Mouse (Mus musculus) liver, embryonic 11.5 days (tissue): ENCODE data around the gene Plk5. TPM values are rescaled to one million over a fixed set of nuclear protein-coding genes. Genes with fewer than 3 reads are reported as not detected.

Experiments
- ATAC-seq: fragments of 200-750 bp; cut with Nextera tagmentation; replicated peaks from 2 replicates; pipeline ENCODE4 v1.8.0; 2017; ENCODE audit warnings: moderate number of reproducible peaks, mild to moderate bottlenecking, moderate TSS enrichment, moderate library complexity; ENCODE audit not compliant: low FRiP score
- DNase-seq: peaks from one replicate; pipeline ENCODE4 v3.0.0-alpha.2; 2017; ENCODE audit warnings: low spot score
- H3K27ac ChIP-seq: fragments of 300-500 bp; sonication (generic); 2 replicates; pipeline ENCODE4 v1.5.1; 2014; ENCODE audit warnings: mild to moderate bottlenecking, low read depth, low read length, control low read depth
- H3K27me3 ChIP-seq: fragments of 300-500 bp; sonication (generic); replicated peaks from 2 replicates; pipeline ENCODE4 v1.6.1; 2014; ENCODE audit warnings: low read length, mixed read lengths; ENCODE audit not compliant: control insufficient read depth, insufficient read depth
- H3K36me3 ChIP-seq: fragments of 300-500 bp; sonication (generic); 2 replicates; pipeline ENCODE4 v1.6.1; 2014; ENCODE audit warnings: mild to moderate bottlenecking, low read length, moderate library complexity, mixed read lengths; ENCODE audit not compliant: control insufficient read depth, insufficient read depth
- H3K4me1 ChIP-seq: fragments of 300-500 bp; sonication (generic); replicated peaks from 2 replicates; pipeline ENCODE4 v1.6.1; 2014; ENCODE audit warnings: low read length, mixed read lengths; ENCODE audit not compliant: control insufficient read depth, insufficient read depth
- H3K4me2 ChIP-seq: fragments of 300-500 bp; sonication (generic); 2 replicates; pipeline ENCODE4 v1.6.1; 2014; ENCODE audit warnings: mild to moderate bottlenecking, control low read depth, moderate library complexity
- H3K4me3 ChIP-seq: fragments of 300-500 bp; sonication (generic); 2 replicates; pipeline ENCODE4 v1.5.1; 2014; ENCODE audit warnings: low read depth, low read length, control low read depth
- H3K9ac ChIP-seq: fragments of 300-500 bp; sonication (generic); 2 replicates; pipeline ENCODE4 v1.6.1; 2014; ENCODE audit warnings: low read depth, low read length, control low read depth
- H3K9me3 ChIP-seq: fragments of 300-500 bp; sonication (generic); 2 replicates; pipeline ENCODE4 v1.6.1; 2016; ENCODE audit warnings: low read length, inconsistent platforms, mixed read lengths; ENCODE audit not compliant: control insufficient read depth
- WGBS: fragments of 180-500 bp; shearing (Covaris S2); extraction: QIAGEN DNeasy Blood & Tissue Kit; methylation state at CpG from one replicate; pipeline ENCODE4 v1.1.7; 2014; 5-methylcytosine and 5-hydroxymethylcytosine counted together
- polyA plus RNA-seq: library from polyadenylated mRNA; unstranded; fragments of >200 nt; fragmentation: Nextera tagmentation; extraction: Ambion mirVana; gene quantifications from 2 replicates; pipeline ENCODE4 v1.2.1, GENCODE M21; 2014

The Plk5 gene
- polyA plus RNA-seq, 1 experiment from 2014 or later = 0.25 TPM

GRCm38 (mm10) chr10:80347514-80347967 is 8.7 kb upstream of the Plk5 start:
- peak overlapping the region; percentile 49 for H3K4me3 ChIP-seq
- peaks cover 48% of the 10 kb centered on the region for H3K4me1 ChIP-seq
- H3K9ac ChIP-seq = no peak overlapping the region; the same call in 1 of the 2 replicates
- peaks cover 84% of the 10 kb centered on the region for H3K27me3 ChIP-seq
- ATAC-seq (no peak), DNase-seq (no peak)
- no peaks in the 10 kb centered on the region for H3K36me3 ChIP-seq
- H3K4me2 ChIP-seq = peak overlapping the region; percentile 85
- no peak overlapping the region for H3K27ac ChIP-seq
- no peaks in the 10 kb centered on the region for H3K9me3 ChIP-seq
- 19% methylated on average over 17 of the region's 17 CpGs for WGBS

- H3K4me1 ChIP-seq = peaks cover 51% of the 10 kb centered on the region
Observed at GRCm38 (mm10) chr10:80348244-80348781, 7.9 kb upstream of the Plk5 start, which contains the start of gene Adamtsl5. Gene Adamtsl5 (minus strand): TSS chr10:80348412.

GRCm38 (mm10) chr10:80348981-80349380 is 7.3 kb upstream of the Plk5 start:
- Histone ChIP-seq H3K9ac (no peak overlapping the region), H3K27me3 (peaks cover 86% of the 10 kb centered on the region), H3K4me2 (peak overlapping the region; percentile 85), H3K9me3 (no peaks in the 10 kb centered on the region), H3K27ac (no peak overlapping the region), H3K36me3 (no peaks in the 10 kb centered on the region), H3K4me3 (no peak overlapping the region; the same call in 1 of the 2 replicates), H3K4me1 (peaks cover 45% of the 10 kb centered on the region)
- DNase-seq (no peak), ATAC-seq (no peak)
- WGBS = 21% methylated on average over 26 of the region's 26 CpGs

More at GRCm38 (mm10) chr10:80348244-80348781, 7.9 kb upstream of the Plk5 start, which contains the start of gene Adamtsl5:
- 1% methylated on average over 42 of the region's 42 CpGs for WGBS
- DNase-seq (peak; percentile 81), ATAC-seq (peak; percentile 48)
- no peak within 1 kb of the TSS for H3K27ac ChIP-seq
- H3K27me3 ChIP-seq = peaks cover 89% of the 10 kb centered on the region
- H3K9ac ChIP-seq = peak within 1 kb of the TSS; percentile 44; the same call in 1 of the 2 replicates
- peak within 1 kb of the TSS; percentile 85 for H3K4me2 ChIP-seq
- H3K4me3 ChIP-seq = peak within 1 kb of the TSS; percentile 49
- no peaks in the 10 kb centered on the region for H3K9me3 ChIP-seq
- no peaks in the 10 kb centered on the region for H3K36me3 ChIP-seq

GRCm38 (mm10) chr10:80350292-80350691 is 6.0 kb upstream of the Plk5 start:
- 2% methylated on average over 7 of the region's 7 CpGs for WGBS
- no peak overlapping the region for H3K4me3 ChIP-seq
- no peak overlapping the region; the same call in 1 of the 2 replicates for H3K4me2 ChIP-seq
- no peaks in the 10 kb centered on the region for H3K9me3 ChIP-seq
- H3K27me3 ChIP-seq = peaks cover 87% of the 10 kb centered on the region
- H3K27ac ChIP-seq = no peak overlapping the region
- H3K4me1 ChIP-seq = peaks cover 32% of the 10 kb centered on the region
- H3K36me3 ChIP-seq = no peaks in the 10 kb centered on the region
- H3K9ac ChIP-seq = no peak overlapping the region
- ATAC-seq (peak; percentile 80), DNase-seq (peak; percentile 87)

GRCm38 (mm10) chr10:80351896-80352295 is 4.4 kb upstream of the Plk5 start:
- H3K36me3 ChIP-seq = no peaks in the 10 kb centered on the region
- no peak overlapping the region for H3K9ac ChIP-seq
- H3K4me1 ChIP-seq = peaks cover 33% of the 10 kb centered on the region
- DNase-seq = no peak
- no peak overlapping the region for H3K27ac ChIP-seq
- WGBS = 25% methylated on average over 11 of the region's 11 CpGs
- no peaks in the 10 kb centered on the region for H3K9me3 ChIP-seq
- ATAC-seq = no peak
- no peak overlapping the region for H3K4me2 ChIP-seq
- no peak overlapping the region for H3K4me3 ChIP-seq
- peaks cover 95% of the 10 kb centered on the region for H3K27me3 ChIP-seq

- Histone ChIP-seq H3K27me3 (peaks cover 95% of the 10 kb centered on the region), H3K9ac (no peak overlapping the region), H3K4me3 (no peak overlapping the region), H3K36me3 (no peaks in the 10 kb centered on the region), H3K4me2 (no peak overlapping the region), H3K9me3 (no peaks in the 10 kb centered on the region), H3K4me1 (peaks cover 27% of the 10 kb centered on the region), H3K27ac (no peak overlapping the region)
- ATAC-seq (no peak), DNase-seq (no peak)
- WGBS = 44% methylated on average over 8 of the region's 8 CpGs
Observed at GRCm38 (mm10) chr10:80352727-80353126, 3.5 kb upstream of the Plk5 start.

GRCm38 (mm10) chr10:80355431-80355830 is 828 bp upstream of the Plk5 start:
- ATAC-seq = no peak
- H3K27ac ChIP-seq = no peak overlapping the region
- peaks cover 21% of the 10 kb centered on the region for H3K4me1 ChIP-seq
- H3K9me3 ChIP-seq = no peaks in the 10 kb centered on the region
- H3K9ac ChIP-seq = no peak overlapping the region
- WGBS = 13% methylated on average over 9 of the region's 9 CpGs
- no peak overlapping the region for H3K4me3 ChIP-seq
- no peak overlapping the region for H3K4me2 ChIP-seq
- no peak for DNase-seq
- peaks cover 96% of the 10 kb centered on the region for H3K27me3 ChIP-seq
- no peaks in the 10 kb centered on the region for H3K36me3 ChIP-seq

- H3K4me3 ChIP-seq = peak overlapping the region; percentile 30
- peaks cover 83% of the 10 kb centered on the region for H3K27me3 ChIP-seq
- 3% methylated on average over 34 of the region's 34 CpGs for WGBS
- DNase-seq = no peak
- H3K9me3 ChIP-seq = no peaks in the 10 kb centered on the region
- no peak overlapping the region for H3K9ac ChIP-seq
- H3K4me1 ChIP-seq = peaks cover 19% of the 10 kb centered on the region
- H3K27ac ChIP-seq = no peak overlapping the region
- H3K36me3 ChIP-seq = no peaks in the 10 kb centered on the region
- ATAC-seq = no peak
- peak overlapping the region; percentile 53 for H3K4me2 ChIP-seq
Observed at GRCm38 (mm10) chr10:80356737-80357136, 478 bp downstream of the Plk5 start.

GRCm38 (mm10) chr10:80357336-80357735 is 1.1 kb downstream of the Plk5 start:
- Histone ChIP-seq H3K4me3 (no peak overlapping the region), H3K4me2 (peak overlapping the region; percentile 42)

More at GRCm38 (mm10) chr10:80357336-80357735, 1.1 kb downstream of the Plk5 start:
- ATAC-seq (no peak), DNase-seq (no peak)
- 29% methylated on average over 7 of the region's 7 CpGs for WGBS
- no peaks in the 10 kb centered on the region for H3K36me3 ChIP-seq
- H3K27me3 ChIP-seq = peaks cover 77% of the 10 kb centered on the region
- H3K9me3 ChIP-seq = no peaks in the 10 kb centered on the region
- no peak overlapping the region for H3K27ac ChIP-seq
- H3K9ac ChIP-seq = no peak overlapping the region
- H3K4me1 ChIP-seq = peaks cover 13% of the 10 kb centered on the region
